Mouse (Mus musculus): ENCODE data around the gene Large1. TPM values are rescaled to one million over a fixed set of nuclear protein-coding genes. Genes with fewer than 3 reads are reported as not detected.

Large1 gene
- total and polyA plus RNA-seq, 3 experiments: not detected

GRCm38 (mm10) chr8:73016303-73016702 is 337.0 kb downstream of the Large1 start:
- H3K36me3 ChIP-seq (ENCODE audit: control insufficient read depth in 1 of 2, insufficient read depth in 2 of 2, low read length in 2 of 2): no peaks in the 10 kb centered on the region
- no peak for DNase-seq (ENCODE audit: low read depth, low spot score)
- no peaks in the 10 kb centered on the region for H3K4me1 ChIP-seq (ENCODE audit: control insufficient read depth in 1 of 2, insufficient read depth in 2 of 2, low read length in 2 of 2)
- no peak overlapping the region for H3K9ac ChIP-seq (ENCODE audit: control insufficient read depth, low read depth, low read length, poor library complexity, severe bottlenecking)
- no peaks in the 10 kb centered on the region for H3K79me2 ChIP-seq (ENCODE audit: control insufficient read depth, insufficient read depth, low read length, poor library complexity)
- H3K27me3 ChIP-seq (ENCODE audit: control insufficient read depth in 1 of 2, insufficient read depth in 2 of 2, low read length in 2 of 2): no peaks in the 10 kb centered on the region
- no peaks in the 10 kb centered on the region for H3K9me3 ChIP-seq (replicated peaks; ENCODE audit: insufficient read depth, low read length)
- TF ChIP-seq EP300 (IDR thresholded peaks at IDR 0.05; ENCODE audit: low read depth in 1 of 2, low read length in 2 of 2) (no peak), MEF2A (IDR thresholded peaks at IDR 0.05; ENCODE audit: extremely low read depth, insufficient replicate concordance, low read depth, low read length, poor library complexity, severe bottlenecking) (no peak), UBTF (IDR thresholded peaks at IDR 0.05; ENCODE audit: borderline replicate concordance, insufficient read depth, low read depth, low read length) (no peak), TAL1 (IDR thresholded peaks at IDR 0.05; ENCODE audit: low read length) (no peak), GABPA (IDR thresholded peaks at IDR 0.05; ENCODE audit: low read depth, low read length) (no peak), ZNF384 (IDR thresholded peaks at IDR 0.05; ENCODE audit: low read depth, low read length) (no peak)
- H3K4me3 ChIP-seq (ENCODE audit: control insufficient read depth in 1 of 2, insufficient read depth in 1 of 2, low read depth in 2 of 2, low read length in 2 of 2): no peak overlapping the region
- H3K27ac ChIP-seq (ENCODE audit: control insufficient read depth, low read depth, low read length): no peak overlapping the region

- H3K27ac ChIP-seq (ENCODE audit: control insufficient read depth, low read depth, low read length): no peak overlapping the region
- H3K4me3 ChIP-seq (ENCODE audit: control insufficient read depth in 1 of 2, insufficient read depth in 1 of 2, low read depth in 2 of 2, low read length in 2 of 2): no peak overlapping the region
- H3K4me1 ChIP-seq (ENCODE audit: control insufficient read depth in 1 of 2, insufficient read depth in 2 of 2, low read length in 2 of 2): no peaks in the 10 kb centered on the region
- DNase-seq (ENCODE audit: low read depth, low spot score): peak; percentile 3
- H3K27me3 ChIP-seq (ENCODE audit: control insufficient read depth in 1 of 2, insufficient read depth in 2 of 2, low read length in 2 of 2): no peaks in the 10 kb centered on the region
- no peaks in the 10 kb centered on the region for H3K36me3 ChIP-seq (ENCODE audit: control insufficient read depth in 1 of 2, insufficient read depth in 2 of 2, low read length in 2 of 2)
- no peaks in the 10 kb centered on the region for H3K9me3 ChIP-seq (replicated peaks; ENCODE audit: insufficient read depth, low read length)
- no peak overlapping the region for H3K9ac ChIP-seq (ENCODE audit: control insufficient read depth, low read depth, low read length, poor library complexity, severe bottlenecking)
- no peaks in the 10 kb centered on the region for H3K79me2 ChIP-seq (ENCODE audit: control insufficient read depth, insufficient read depth, low read length, poor library complexity)
- no peak for TF ChIP-seq TBP (IDR thresholded peaks at IDR 0.05; ENCODE audit: low read depth, low read length)
- peak; percentile 21 for TF ChIP-seq RAD21 (IDR thresholded peaks at IDR 0.05; ENCODE audit: low read depth, low read length)
- no peak for TF ChIP-seq ZNF384 (IDR thresholded peaks at IDR 0.05; ENCODE audit: low read depth, low read length)
- TF ChIP-seq CTCF (IDR thresholded peaks at IDR 0.05 in 2 of 3, conservative IDR thresholded peaks at IDR 0.05 in 1 of 3; ENCODE audit: control insufficient read depth in 1 of 3, insufficient read depth in 1 of 3, low read depth in 2 of 3, low read length in 3 of 3, poor library complexity in 1 of 3, severe bottlenecking in 1 of 3): peak in 1 of 3 experiments; percentile 19; a peak in 2 of 6 replicates
Observed at GRCm38 (mm10) chr8:73007489-73007888, 345.9 kb downstream of the Large1 start.

- Histone ChIP-seq H3K27me3 (ENCODE audit: control insufficient read depth in 1 of 2, insufficient read depth in 2 of 2, low read length in 2 of 2) (no peaks in the 10 kb centered on the region), H3K4me1 (ENCODE audit: control insufficient read depth in 1 of 2, insufficient read depth in 2 of 2, low read length in 2 of 2) (no peaks in the 10 kb centered on the region), H3K27ac (ENCODE audit: control insufficient read depth, low read depth, low read length) (no peak overlapping the region), H3K79me2 (ENCODE audit: control insufficient read depth, insufficient read depth, low read length, poor library complexity) (no peaks in the 10 kb centered on the region), H3K36me3 (ENCODE audit: control insufficient read depth in 1 of 2, insufficient read depth in 2 of 2, low read length in 2 of 2) (no peaks in the 10 kb centered on the region), H3K9ac (ENCODE audit: control insufficient read depth, low read depth, low read length, poor library complexity, severe bottlenecking) (no peak overlapping the region), H3K9me3 (replicated peaks; ENCODE audit: insufficient read depth, low read length) (no peaks in the 10 kb centered on the region; the same call in 1 of the 2 replicates), H3K4me3 (ENCODE audit: control insufficient read depth in 1 of 2, insufficient read depth in 1 of 2, low read depth in 2 of 2, low read length in 2 of 2) (no peak overlapping the region)
- DNase-seq (ENCODE audit: low read depth, low spot score): peak; percentile 2
- TF ChIP-seq ETS1 (IDR thresholded peaks at IDR 0.05; ENCODE audit: low read depth, low read length) (no peak), MAFK (IDR thresholded peaks at IDR 0.05; ENCODE audit: borderline replicate concordance, low read depth, low read length) (no peak), CTCF (IDR thresholded peaks at IDR 0.05 in 2 of 3, conservative IDR thresholded peaks at IDR 0.05 in 1 of 3; ENCODE audit: control insufficient read depth in 1 of 3, insufficient read depth in 1 of 3, low read depth in 2 of 3, low read length in 3 of 3, poor library complexity in 1 of 3, severe bottlenecking in 1 of 3) (peak; percentile 7 to 26 (median 22); a peak in 2 of 6 replicates)
Observed at GRCm38 (mm10) chr8:73003858-73004257, 349.5 kb downstream of the Large1 start.

Measured in MEL (cell line).